Mouse (Mus musculus): Measurements from ENCODE around the gene Gm37240. TPM values are rescaled to one million over a fixed set of nuclear protein-coding genes. Genes with fewer than 3 reads are reported as not detected.

Gene Gm37240
- polyA plus RNA-seq, 1 experiment from 2014 or later = 0.43 TPM

- 91% methylated on average over 14 of the region's 14 CpGs for WGBS
- no peaks in the 10 kb centered on the region for H3K9me3 ChIP-seq (ENCODE audit: control insufficient read depth, low read length)
- no peak for ATAC-seq (replicated peaks; ENCODE audit: low FRiP score)
Measured at GRCm38 (mm10) chr3:85688341-85688740, 199.0 kb downstream of the Gm37240 start.

DNA sequence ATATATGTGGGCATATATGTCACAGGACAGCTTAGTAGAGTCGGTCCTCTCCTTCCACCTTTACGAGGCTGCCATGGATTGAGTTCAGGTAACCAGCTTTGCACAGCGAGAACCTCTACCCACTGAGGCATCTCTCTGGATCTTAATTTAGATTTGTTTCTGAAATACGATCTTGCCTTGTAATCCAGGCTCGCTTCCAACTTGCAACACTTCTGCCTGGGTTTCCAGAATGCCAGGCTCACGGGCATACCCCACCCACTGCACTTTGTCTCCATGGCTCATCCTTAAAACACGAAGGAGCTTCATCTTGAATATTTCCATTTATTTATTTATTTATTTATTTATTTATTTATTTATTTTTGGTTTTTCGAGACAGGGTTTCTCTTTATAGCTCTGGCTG, 202.0 kb downstream of the Gm37240 start:
- WGBS = 90% methylated on average over 8 of the region's 8 CpGs
- H3K27me3 ChIP-seq (ENCODE audit: control insufficient read depth, insufficient read depth, low read length) = no peaks in the 10 kb centered on the region
- no peaks in the 10 kb centered on the region for H3K36me3 ChIP-seq (ENCODE audit: control insufficient read depth, insufficient read depth, low read length)
- H3K27ac ChIP-seq (ENCODE audit: low read depth, low read length) = no peak overlapping the region
- no peak for ATAC-seq (replicated peaks; ENCODE audit: low FRiP score)
- H3K4me2 ChIP-seq (ENCODE audit: low read depth, low read length, severe bottlenecking) = no peak overlapping the region
- no peaks in the 10 kb centered on the region for H3K4me1 ChIP-seq (replicated peaks; ENCODE audit: control insufficient read depth, insufficient read depth, low read length)
- H3K4me3 ChIP-seq (ENCODE audit: low read depth, low read length) = no peak overlapping the region
- no peaks in the 10 kb centered on the region for H3K9me3 ChIP-seq (ENCODE audit: control insufficient read depth, low read length)
- no peak for DNase-seq (ENCODE audit: low spot score)
- no peak overlapping the region for H3K9ac ChIP-seq (ENCODE audit: low read length)

More at GRCm38 (mm10) chr3:85688341-85688740, 199.0 kb downstream of the Gm37240 start:
- no peak overlapping the region for H3K27ac ChIP-seq (ENCODE audit: low read depth, low read length)
- H3K4me1 ChIP-seq (replicated peaks; ENCODE audit: control insufficient read depth, insufficient read depth, low read length) = no peaks in the 10 kb centered on the region
- H3K36me3 ChIP-seq (ENCODE audit: control insufficient read depth, insufficient read depth, low read length) = no peaks in the 10 kb centered on the region
- H3K4me3 ChIP-seq (ENCODE audit: low read depth, low read length) = no peak overlapping the region
- H3K9ac ChIP-seq (ENCODE audit: low read length) = no peak overlapping the region
- H3K4me2 ChIP-seq (ENCODE audit: low read depth, low read length, severe bottlenecking) = no peak overlapping the region
- no peaks in the 10 kb centered on the region for H3K27me3 ChIP-seq (ENCODE audit: control insufficient read depth, insufficient read depth, low read length)
- DNase-seq (ENCODE audit: low spot score) = no peak

DNA sequence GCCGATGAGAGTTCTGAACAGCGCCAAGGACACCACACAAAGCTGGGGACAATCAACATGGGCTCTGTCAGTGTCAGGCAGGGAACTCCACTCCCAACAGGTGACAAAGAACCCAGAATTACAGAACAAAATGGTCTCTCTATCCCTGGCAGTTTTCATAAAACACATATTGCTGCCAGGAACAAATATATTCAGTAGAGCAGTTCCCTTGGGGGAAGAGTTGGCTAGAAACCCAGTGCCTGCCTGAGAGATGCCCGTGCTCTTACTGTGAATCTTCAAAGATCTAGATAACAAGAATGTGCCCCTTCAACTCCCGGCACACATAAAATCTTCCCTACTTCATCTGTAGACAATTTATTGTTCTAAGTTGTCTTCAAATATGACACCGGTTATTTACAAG, 203.7 kb downstream of the Gm37240 start:
- Histone ChIP-seq H3K4me1 (replicated peaks; ENCODE audit: control insufficient read depth, insufficient read depth, low read length) (no peaks in the 10 kb centered on the region), H3K9me3 (ENCODE audit: control insufficient read depth, low read length) (no peaks in the 10 kb centered on the region), H3K27me3 (ENCODE audit: control insufficient read depth, insufficient read depth, low read length) (no peaks in the 10 kb centered on the region), H3K36me3 (ENCODE audit: control insufficient read depth, insufficient read depth, low read length) (no peaks in the 10 kb centered on the region), H3K4me3 (ENCODE audit: low read depth, low read length) (no peak overlapping the region), H3K4me2 (ENCODE audit: low read depth, low read length, severe bottlenecking) (no peak overlapping the region), H3K27ac (ENCODE audit: low read depth, low read length) (no peak overlapping the region), H3K9ac (ENCODE audit: low read length) (no peak overlapping the region)
- DNase-seq (ENCODE audit: low spot score) (no peak), ATAC-seq (replicated peaks; ENCODE audit: low FRiP score) (no peak)
- 90% methylated on average over 5 of the region's 5 CpGs for WGBS

GRCm38 (mm10) chr3:85681136-85681535, 206.2 kb downstream of the Gm37240 start:
- 51% methylated on average over 7 of the region's 7 CpGs for whole genome bisulfite sequencing
- Histone ChIP-seq H3K36me3 (ENCODE audit: control insufficient read depth, insufficient read depth, low read length) (no peaks in the 10 kb centered on the region), H3K4me1 (replicated peaks; ENCODE audit: control insufficient read depth, insufficient read depth, low read length) (no peaks in the 10 kb centered on the region), H3K4me2 (ENCODE audit: low read depth, low read length, severe bottlenecking) (no peak overlapping the region), H3K27me3 (ENCODE audit: control insufficient read depth, insufficient read depth, low read length) (no peaks in the 10 kb centered on the region), H3K9ac (ENCODE audit: low read length) (no peak overlapping the region), H3K9me3 (ENCODE audit: control insufficient read depth, low read length) (no peaks in the 10 kb centered on the region), H3K27ac (ENCODE audit: low read depth, low read length) (no peak overlapping the region), H3K4me3 (ENCODE audit: low read depth, low read length) (no peak overlapping the region)
- ATAC-seq (replicated peaks; ENCODE audit: low FRiP score) (no peak), DNase-seq (ENCODE audit: low spot score) (no peak)

- WGBS = 88% methylated on average over 5 of the region's 5 CpGs
- no peaks in the 10 kb centered on the region for H3K9me3 ChIP-seq (ENCODE audit: control insufficient read depth, low read length)
- H3K4me1 ChIP-seq (replicated peaks; ENCODE audit: control insufficient read depth, insufficient read depth, low read length) = no peaks in the 10 kb centered on the region
- H3K36me3 ChIP-seq (ENCODE audit: control insufficient read depth, insufficient read depth, low read length) = no peaks in the 10 kb centered on the region
- H3K4me3 ChIP-seq (ENCODE audit: low read depth, low read length) = no peak overlapping the region
- no peak overlapping the region for H3K9ac ChIP-seq (ENCODE audit: low read length)
- H3K4me2 ChIP-seq (ENCODE audit: low read depth, low read length, severe bottlenecking) = no peak overlapping the region
- no peak for ATAC-seq (replicated peaks; ENCODE audit: low FRiP score)
- no peak overlapping the region for H3K27ac ChIP-seq (ENCODE audit: low read depth, low read length)
- no peaks in the 10 kb centered on the region for H3K27me3 ChIP-seq (ENCODE audit: control insufficient read depth, insufficient read depth, low read length)
- DNase-seq (ENCODE audit: low spot score) = no peak
Measured at GRCm38 (mm10) chr3:85679960-85680359, 207.4 kb downstream of the Gm37240 start.

GRCm38 (mm10) chr3:85679312-85679933, 207.9 kb downstream of the Gm37240 start:
- no peak for DNase-seq (ENCODE audit: low spot score)
- WGBS = 83% methylated on average over 8 of the region's 8 CpGs
- H3K4me3 ChIP-seq (ENCODE audit: low read depth, low read length) = no peak overlapping the region
- no peak overlapping the region for H3K9ac ChIP-seq (ENCODE audit: low read length)
- H3K36me3 ChIP-seq (ENCODE audit: control insufficient read depth, insufficient read depth, low read length) = no peaks in the 10 kb centered on the region
- no peaks in the 10 kb centered on the region for H3K27me3 ChIP-seq (ENCODE audit: control insufficient read depth, insufficient read depth, low read length)
- H3K9me3 ChIP-seq (ENCODE audit: control insufficient read depth, low read length) = no peaks in the 10 kb centered on the region
- H3K4me1 ChIP-seq (replicated peaks; ENCODE audit: control insufficient read depth, insufficient read depth, low read length) = no peaks in the 10 kb centered on the region
- no peak overlapping the region for H3K4me2 ChIP-seq (ENCODE audit: low read depth, low read length, severe bottlenecking)
- ATAC-seq (replicated peaks; ENCODE audit: low FRiP score) = no peak
- no peak overlapping the region for H3K27ac ChIP-seq (ENCODE audit: low read depth, low read length)

DNA sequence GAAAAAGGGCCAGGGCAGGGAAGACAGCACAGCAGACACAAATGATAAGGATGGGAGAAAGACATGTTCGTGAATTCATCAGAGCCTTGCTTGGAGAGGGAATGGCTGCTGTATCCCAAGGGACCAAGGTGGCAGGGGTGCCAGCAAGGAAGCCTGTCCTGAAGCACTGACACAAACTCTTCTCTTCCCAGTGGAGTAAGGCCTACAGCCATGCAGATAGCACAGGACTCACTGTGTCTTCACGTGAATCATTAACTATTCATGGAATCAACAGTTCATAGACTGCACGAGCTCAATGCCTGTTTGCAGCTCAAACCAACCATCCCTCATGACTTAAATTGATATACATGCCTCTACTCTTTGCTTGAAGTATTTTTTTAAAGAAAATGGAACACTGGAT, 209.4 kb downstream of the Gm37240 start:
- Histone ChIP-seq H3K27me3 (ENCODE audit: control insufficient read depth, insufficient read depth, low read length) (no peaks in the 10 kb centered on the region), H3K36me3 (ENCODE audit: control insufficient read depth, insufficient read depth, low read length) (no peaks in the 10 kb centered on the region), H3K4me1 (replicated peaks; ENCODE audit: control insufficient read depth, insufficient read depth, low read length) (no peaks in the 10 kb centered on the region), H3K9ac (ENCODE audit: low read length) (no peak overlapping the region), H3K9me3 (ENCODE audit: control insufficient read depth, low read length) (no peaks in the 10 kb centered on the region), H3K4me3 (ENCODE audit: low read depth, low read length) (no peak overlapping the region), H3K4me2 (ENCODE audit: low read depth, low read length, severe bottlenecking) (no peak overlapping the region), H3K27ac (ENCODE audit: low read depth, low read length) (no peak overlapping the region)
- WGBS = 78% methylated on average over 3 of the region's 3 CpGs
- DNase-seq (ENCODE audit: low spot score) = no peak
- no peak for ATAC-seq (replicated peaks; ENCODE audit: low FRiP score)

DNA sequence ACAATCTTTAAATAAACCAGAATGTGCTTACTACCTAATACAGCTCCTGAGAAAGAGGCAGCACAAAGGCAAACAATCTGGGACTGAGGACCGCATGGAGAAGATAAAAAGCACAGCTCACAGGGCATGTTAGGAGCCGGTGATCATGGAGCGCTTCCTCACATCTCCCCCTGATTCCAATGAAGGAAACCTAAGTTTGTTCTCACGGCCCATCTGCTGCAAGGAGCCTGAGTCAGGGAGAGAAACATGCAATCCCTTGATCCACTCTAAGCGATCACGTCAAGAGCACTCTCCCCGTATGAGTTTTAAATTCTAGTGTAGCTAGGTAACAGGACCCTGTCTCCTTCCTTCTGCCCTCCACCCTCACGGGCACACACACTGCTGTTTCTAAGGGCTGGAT, 210.2 kb downstream of the Gm37240 start:
- no peak overlapping the region for H3K4me2 ChIP-seq (ENCODE audit: low read depth, low read length, severe bottlenecking)
- no peaks in the 10 kb centered on the region for H3K4me1 ChIP-seq (replicated peaks; ENCODE audit: control insufficient read depth, insufficient read depth, low read length)
- H3K4me3 ChIP-seq (ENCODE audit: low read depth, low read length) = no peak overlapping the region
- no peak overlapping the region for H3K9ac ChIP-seq (ENCODE audit: low read length)
- DNase-seq (ENCODE audit: low spot score) (no peak), ATAC-seq (replicated peaks; ENCODE audit: low FRiP score) (no peak)
- no peaks in the 10 kb centered on the region for H3K9me3 ChIP-seq (ENCODE audit: control insufficient read depth, low read length)
- H3K27me3 ChIP-seq (ENCODE audit: control insufficient read depth, insufficient read depth, low read length) = no peaks in the 10 kb centered on the region
- H3K27ac ChIP-seq (ENCODE audit: low read depth, low read length) = no peak overlapping the region
- 87% methylated on average over 8 of the region's 8 CpGs for WGBS
- H3K36me3 ChIP-seq (ENCODE audit: control insufficient read depth, insufficient read depth, low read length) = no peaks in the 10 kb centered on the region

DNA sequence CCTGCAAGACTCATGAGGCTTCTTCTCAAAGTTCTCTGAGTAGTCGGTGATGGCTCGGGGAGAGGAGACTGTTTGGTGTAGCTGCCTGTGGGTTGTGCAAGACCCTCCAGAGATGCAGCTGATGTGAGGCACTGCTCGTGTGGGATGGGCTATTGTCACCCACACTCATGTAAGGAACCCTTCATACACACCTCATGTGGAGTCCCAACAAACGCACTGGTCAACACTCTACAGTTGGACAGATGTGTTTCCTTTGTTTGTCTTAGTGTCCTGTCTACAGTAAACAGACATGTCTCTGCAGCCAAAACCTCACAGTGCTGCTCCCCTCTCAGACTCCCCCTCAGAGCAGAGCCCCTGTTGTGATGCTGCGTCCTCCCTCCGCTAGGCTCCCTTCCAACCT, 217.5 kb downstream of the Gm37240 start:
- H3K27ac ChIP-seq (ENCODE audit: low read depth, low read length) = no peak overlapping the region
- ATAC-seq (replicated peaks; ENCODE audit: low FRiP score) = no peak
- H3K9me3 ChIP-seq (ENCODE audit: control insufficient read depth, low read length) = no peaks in the 10 kb centered on the region
- no peaks in the 10 kb centered on the region for H3K27me3 ChIP-seq (ENCODE audit: control insufficient read depth, insufficient read depth, low read length)
- 91% methylated on average over 6 of the region's 6 CpGs for WGBS
- DNase-seq (ENCODE audit: low spot score) = no peak
- H3K36me3 ChIP-seq (ENCODE audit: control insufficient read depth, insufficient read depth, low read length) = no peaks in the 10 kb centered on the region
- H3K4me1 ChIP-seq (replicated peaks; ENCODE audit: control insufficient read depth, insufficient read depth, low read length) = no peaks in the 10 kb centered on the region
- no peak overlapping the region for H3K9ac ChIP-seq (ENCODE audit: low read length)
- H3K4me3 ChIP-seq (ENCODE audit: low read depth, low read length) = no peak overlapping the region
- no peak overlapping the region for H3K4me2 ChIP-seq (ENCODE audit: low read depth, low read length, severe bottlenecking)

All from forebrain, embryonic 11.5 days (tissue).